Mouse (Mus musculus) Patski (cell line): ENCODE measurements around the gene Lman1l. TPM values are rescaled to one million over a fixed set of nuclear protein-coding genes. Genes with fewer than 3 reads are reported as not detected.

Experiments used
- ATAC-seq: fragments of 100-300 bp; one replicate; pipeline ENCODE4 v1.8.0; 2021
- CTCF ChIA-PET: fragments of 350-600 bp; sonication (Branson Sonifier 250); formaldehyde crosslinking; loops from one replicate; lab custom pipeline; 2022; ENCODE audit warnings: inconsistent platforms; lab: Charles Lee
- POLR2A ChIA-PET: fragments of 350-600 bp; sonication (Branson Sonifier 250); formaldehyde crosslinking; loops from one replicate; lab custom pipeline; 2022; ENCODE audit warnings: antibody characterized with exemption, inconsistent platforms; lab: Charles Lee
- DNase-seq: peaks from one replicate; pipeline ENCODE4 v3.0.0-alpha.2; 2011; ENCODE audit warnings: low read depth, low spot score
- H3K27me3 ChIP-seq: fragments of 371-371 bp; one replicate; pipeline ENCODE4 v1.5.1; 2021
- CTCF ChIP-seq: fragments of 100-300 bp; IDR thresholded peaks from one replicate; pipeline ENCODE4 v1.5.1; 2021
- in situ Hi-C: fragments of 300-500 bp; cut with MboI; formaldehyde crosslinking; loops from 3 replicates; pipeline ENCODE4 v1.11.1; 2018; ENCODE audit warnings: low pct_unique_long_range_greater_than_20kb, mixed read lengths
- polyA plus RNA-seq: library from polyadenylated mRNA; unstranded; gene quantifications from one replicate; pipeline ENCODE4 v1.2.3, GENCODE M21; 2021

Lman1l gene
- polyA plus RNA-seq, 1 experiment from 2014 or later, result 0.09 TPM

- ChIA-PET POLR2A (no interaction called here), CTCF (interaction anchor here (4.0 kb wide), 1 partner anchor 87 kb away, joined by 31 read pairs; no protein-coding TSS in a partner anchor)
- peak; percentile 50 for TF ChIP-seq CTCF
- in situ Hi-C loops, result no loop called here
- DNase-seq (no peak), ATAC-seq (no peak)
- H3K27me3 ChIP-seq, result no peaks in the 10 kb centered on the region
These were observed 37.3 kb upstream of the Lman1l start for GRCm38 (mm10) chr9:57657843-57658242.

DNA sequence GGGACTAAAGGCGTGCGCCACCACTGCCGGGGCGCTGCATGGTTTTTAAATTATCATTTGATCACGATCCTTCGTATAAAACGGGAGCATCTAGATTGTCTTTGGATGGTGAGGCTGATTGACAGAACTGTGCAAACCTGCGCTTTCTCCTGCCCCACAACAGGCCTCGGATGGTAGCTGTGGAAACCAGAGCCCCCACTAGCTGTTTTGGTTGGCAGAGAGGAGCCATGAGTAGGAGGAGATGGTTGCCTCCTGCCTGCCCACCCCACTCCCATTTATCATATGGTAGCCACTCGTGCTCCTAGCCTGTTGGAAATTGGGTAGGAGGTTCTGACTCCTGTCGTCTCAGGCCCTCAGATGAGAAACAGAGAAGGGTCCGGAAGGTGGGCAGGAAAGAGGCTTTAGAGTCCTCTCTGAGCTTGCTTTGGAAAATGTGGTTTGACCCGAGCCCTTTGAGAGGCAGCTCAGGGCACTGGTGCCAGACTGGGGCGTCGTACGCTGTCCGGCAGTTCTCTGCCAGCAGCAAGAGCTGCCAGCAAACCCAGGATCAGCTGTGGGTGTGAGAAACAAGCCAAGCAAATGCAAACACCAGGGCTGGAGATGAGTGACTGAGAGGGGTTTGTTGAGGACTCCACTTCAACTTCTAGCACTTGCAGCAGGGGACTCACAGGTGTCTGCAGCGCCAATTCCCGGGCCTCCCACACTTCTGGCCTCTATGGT is 36.2 kb upstream of the Lman1l start:
- no peaks in the 10 kb centered on the region for H3K27me3 ChIP-seq
- in situ Hi-C loops, result no loop called here
- POLR2A ChIA-PET, result interaction anchor here (0.5 kb wide), 1 partner anchor 109 kb away, joined by 4 read pairs; no protein-coding TSS in a partner anchor
- no peak for ATAC-seq
- CTCF ChIA-PET, result interaction anchor here (1.1 to 3.3 kb wide), 3 partner anchors 11 to 59 kb away, joined by 3 to 9 read pairs (median 3); no protein-coding TSS in a partner anchor
- DNase-seq, result no peak
- TF ChIP-seq CTCF, result no peak

- DNase-seq (peak; percentile 78), ATAC-seq (peak; percentile 66)
- ChIA-PET POLR2A (interaction anchor here (1.6 kb wide), 1 partner anchor 57 kb away, joined by 3 read pairs; no protein-coding TSS in a partner anchor), CTCF (interaction anchor here (1.2 to 3.3 kb wide), 6 partner anchors 10 to 98 kb away, joined by 3 to 13 read pairs (median 6); partner anchors contain the start of gene Ulk3)
- H3K27me3 ChIP-seq, result no peaks in the 10 kb centered on the region
- in situ Hi-C loops, result no loop called here
- TF ChIP-seq CTCF, result peak; percentile 91
These were observed 35.2 kb upstream of the Lman1l start for GRCm38 (mm10) chr9:57655749-57656148.

GRCm38 (mm10) chr9:57654966-57655365 is 34.4 kb upstream of the Lman1l start:
- no peaks in the 10 kb centered on the region for H3K27me3 ChIP-seq
- CTCF ChIA-PET, result interaction anchor here (1.2 to 3.3 kb wide), 5 partner anchors 9 to 97 kb away, joined by 3 to 13 read pairs (median 9); partner anchors contain the start of gene Ulk3
- ATAC-seq (no peak), DNase-seq (no peak)
- POLR2A ChIA-PET, result interaction anchor here (0.7 to 1.6 kb wide), 2 partner anchors 26 to 56 kb away, joined by 3 read pairs; no protein-coding TSS in a partner anchor
- in situ Hi-C loops, result loop anchor here (5.0 kb wide), 1 partner anchor 63 kb away; no protein-coding TSS in a partner anchor
- no peak for TF ChIP-seq CTCF

- in situ Hi-C loops, result loop anchor here (5.0 kb wide), 1 partner anchor 61 kb away; no protein-coding TSS in a partner anchor
- POLR2A ChIA-PET, result interaction anchor here (0.6 kb wide), 1 partner anchor 111 kb away, joined by 4 read pairs; no protein-coding TSS in a partner anchor
- H3K27me3 ChIP-seq, result no peaks in the 10 kb centered on the region
- no peak for DNase-seq
- ATAC-seq, result no peak
- CTCF ChIA-PET, result interaction anchor here (0.8 to 2.0 kb wide), 3 partner anchors 12 to 58 kb away, joined by 3 to 7 read pairs (median 3); no protein-coding TSS in a partner anchor
- no peak for TF ChIP-seq CTCF
These were observed 32.7 kb upstream of the Lman1l start, which contains the start of gene Csk for GRCm38 (mm10) chr9:57653283-57653682. Csk (minus strand) TSS chr9:57653631.

GRCm38 (mm10) chr9:57652855-57653254 is 32.3 kb upstream of the Lman1l start:
- ATAC-seq, result no peak
- TF ChIP-seq CTCF, result no peak

DNA sequence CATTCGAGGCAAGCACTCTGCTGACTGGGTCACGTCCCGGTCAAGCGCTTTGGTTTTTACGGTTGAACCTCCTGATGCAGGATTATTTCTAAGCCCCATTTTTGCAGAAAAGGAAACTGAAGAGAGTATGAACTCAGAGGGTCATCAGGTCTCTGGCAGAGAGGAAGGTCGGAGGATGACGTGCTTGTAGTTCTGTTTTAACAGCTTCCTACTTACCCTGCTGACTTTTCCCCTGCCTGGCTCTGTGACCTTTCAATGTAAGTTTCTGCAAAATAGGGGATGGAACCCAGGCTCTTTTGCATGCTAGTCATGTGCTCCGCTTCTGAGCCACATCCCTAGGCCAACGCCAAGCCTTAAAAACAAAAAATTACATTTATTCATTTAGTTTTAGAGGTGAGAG is 31.8 kb upstream of the Lman1l start:
- H3K27me3 ChIP-seq, result no peaks in the 10 kb centered on the region
- no peak for ATAC-seq
- in situ Hi-C loops, result loop anchor here (5.0 kb wide), 1 partner anchor 60 kb away; no protein-coding TSS in a partner anchor
- CTCF ChIA-PET, result interaction anchor here (2.0 kb wide), 1 partner anchor 23 kb away, joined by 7 read pairs; no protein-coding TSS in a partner anchor
- no peak for TF ChIP-seq CTCF
- POLR2A ChIA-PET, result no interaction called here
- DNase-seq, result no peak

More at GRCm38 (mm10) chr9:57652855-57653254, 32.3 kb upstream of the Lman1l start:
- POLR2A ChIA-PET, result no interaction called here
- CTCF ChIA-PET, result interaction anchor here (2.0 kb wide), 1 partner anchor 23 kb away, joined by 7 read pairs; no protein-coding TSS in a partner anchor
- H3K27me3 ChIP-seq, result no peaks in the 10 kb centered on the region
- DNase-seq, result no peak
- in situ Hi-C loops, result loop anchor here (5.0 kb wide), 1 partner anchor 61 kb away; no protein-coding TSS in a partner anchor

- ChIA-PET CTCF (interaction anchor here (0.8 to 1.3 kb wide), 3 partner anchors 22 to 165 kb away, joined by 3 to 4 read pairs (median 3); no protein-coding TSS in a partner anchor), POLR2A (no interaction called here)
- TF ChIP-seq CTCF, result no peak
- no peaks in the 10 kb centered on the region for H3K27me3 ChIP-seq
- ATAC-seq, result no peak
- in situ Hi-C loops, result loop anchor here (5.0 kb wide), 1 partner anchor 59 kb away; no protein-coding TSS in a partner anchor
- DNase-seq, result no peak
These were observed 30.3 kb upstream of the Lman1l start for GRCm38 (mm10) chr9:57650786-57651311.

- CTCF ChIA-PET, result interaction anchor here (0.8 to 1.3 kb wide), 5 partner anchors 18 to 165 kb away, joined by 3 to 4 read pairs (median 3); no protein-coding TSS in a partner anchor
These were observed 29.7 kb upstream of the Lman1l start for GRCm38 (mm10) chr9:57650130-57650785.

More at GRCm38 (mm10) chr9:57650130-57650785, 29.7 kb upstream of the Lman1l start:
- in situ Hi-C loops, result loop anchor here (5.0 kb wide), 1 partner anchor 58 kb away; no protein-coding TSS in a partner anchor
- TF ChIP-seq CTCF, result no peak
- DNase-seq (no peak), ATAC-seq (no peak)
- H3K27me3 ChIP-seq, result no peaks in the 10 kb centered on the region
- POLR2A ChIA-PET, result no interaction called here
